Mouse (Mus musculus) adrenal gland (tissue): ENCODE measurements around the gene Prdm15.

Source experiments
- intact Hi-C: fragments of 180-260 bp; cut with DNase I; formaldehyde crosslinking; loops from one replicate; pipeline ENCODE4 v1.15.1; 2025
- microRNA-seq, 2 experiments: library from miRNA; unstranded; fragments of <30 nt; microRNA quantifications; one replicate each; pipeline ENCODE4; 2019

Prdm15 gene

DNA sequence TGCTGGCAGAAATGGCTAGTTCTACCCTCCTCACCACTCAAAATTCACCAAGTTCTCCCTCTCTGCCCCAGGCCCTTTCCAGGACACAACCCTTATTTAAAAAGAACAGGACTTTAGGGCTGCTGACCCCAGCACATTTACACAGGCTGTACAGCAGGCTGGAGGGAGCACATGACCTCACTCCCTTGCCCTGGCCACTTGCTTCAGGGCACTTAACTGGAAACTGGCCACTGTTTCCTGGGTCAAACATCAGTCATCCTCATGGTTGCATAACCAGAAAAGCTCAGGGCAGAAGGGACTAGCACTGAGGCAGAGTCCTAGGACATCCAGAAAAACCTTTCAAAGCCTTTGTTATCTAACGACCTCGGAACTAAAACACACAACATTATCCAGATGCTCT lies 93.4 kb downstream of the Prdm15 start:
- intact Hi-C loops, result no loop called here

DNA sequence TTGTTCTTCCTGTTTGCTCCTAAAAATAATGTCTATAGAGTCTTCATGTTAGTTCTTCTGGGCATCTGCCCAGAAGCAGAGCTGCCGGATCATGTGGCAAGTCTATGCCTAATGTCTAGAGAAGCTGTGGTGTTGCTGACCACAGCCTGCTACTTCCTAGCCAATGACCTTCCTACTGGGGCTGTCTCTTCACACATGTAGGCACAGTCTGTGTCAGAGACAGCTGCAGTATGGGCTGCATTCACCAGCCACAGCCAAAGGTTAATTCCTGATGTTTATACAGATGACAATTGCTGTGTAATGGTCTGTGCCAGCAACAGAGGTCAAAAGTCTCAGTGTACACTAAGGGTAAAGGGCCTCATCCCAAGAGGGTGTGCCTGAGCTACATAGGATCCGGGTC lies 95.2 kb downstream of the Prdm15 start:
- intact Hi-C loops, result no loop called here

DNA sequence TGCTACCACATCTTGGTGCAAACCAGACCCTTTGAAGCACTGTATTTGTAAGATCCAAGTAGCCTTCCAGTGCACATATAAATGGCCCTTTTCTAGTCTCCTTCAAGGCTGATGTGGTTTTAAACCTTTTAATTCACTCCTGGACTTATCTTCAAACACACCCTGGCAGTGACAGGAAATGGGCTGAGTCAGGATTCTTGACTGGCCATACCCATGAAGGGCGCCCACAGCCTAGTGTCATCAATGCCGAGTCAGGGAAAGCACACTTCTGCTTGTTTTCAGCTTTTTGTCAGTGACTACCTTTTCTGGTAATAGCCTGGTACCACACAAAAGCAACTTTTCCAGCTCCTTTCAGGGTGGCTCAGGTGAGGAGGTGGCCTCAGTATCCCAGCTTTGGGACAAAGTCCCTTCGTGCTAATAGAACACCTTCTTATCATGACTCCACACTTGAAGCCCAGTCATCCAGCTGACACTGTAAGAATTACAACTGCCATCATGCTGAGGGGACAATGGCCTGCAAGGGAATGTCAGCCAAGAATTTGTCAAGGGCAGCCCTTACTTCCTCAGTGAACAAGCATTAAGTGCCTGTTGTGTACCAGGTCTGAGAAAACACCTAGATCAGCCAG lies 99.2 kb downstream of the Prdm15 start:
- intact Hi-C loops, result no loop called here

DNA sequence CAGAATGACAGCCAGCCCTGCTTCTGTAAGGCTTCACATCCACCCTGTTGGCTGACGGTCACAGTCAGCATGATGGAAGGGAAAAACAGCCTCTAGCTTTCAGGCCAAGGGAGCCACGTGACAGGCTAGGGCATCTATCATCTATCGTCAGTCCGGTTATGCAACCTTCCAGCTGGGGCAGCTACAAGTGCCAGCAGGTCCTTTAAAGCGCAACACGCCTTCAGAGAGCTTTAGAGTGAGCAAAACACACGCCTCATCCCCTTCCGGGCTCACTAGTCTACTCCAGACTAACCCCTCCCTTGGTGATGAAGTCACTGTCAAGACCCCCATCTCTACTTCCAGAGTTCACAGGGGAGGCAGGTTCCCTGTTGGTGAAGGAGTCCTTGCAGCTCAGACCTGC lies 99.8 kb downstream of the Prdm15 start:
- intact Hi-C loops, result no loop called here

DNA sequence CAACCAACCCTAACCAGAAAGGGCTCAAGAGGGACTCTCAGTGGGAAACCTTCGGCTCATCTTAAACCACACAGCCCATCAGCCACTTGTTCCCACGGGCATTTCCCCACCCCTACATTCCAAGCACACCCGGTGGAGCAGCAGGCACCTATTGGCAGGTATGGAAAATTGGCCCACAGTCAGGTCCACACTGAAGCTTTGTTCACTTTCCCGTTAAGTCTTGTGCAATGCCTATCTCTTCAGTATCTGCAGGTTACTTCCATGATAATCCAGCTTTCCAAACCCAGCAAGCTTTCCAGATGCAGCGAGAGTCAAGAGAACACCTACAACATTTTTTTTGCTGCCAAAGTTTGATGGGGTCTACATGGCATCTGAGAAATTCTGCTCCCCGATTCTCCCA lies 103.2 kb downstream of the Prdm15 start:
- intact Hi-C loops, result no loop called here

Small RNA genes lying within 50 kb of the gene (microRNA-seq; reads per million reads assigned to microRNA genes)
- 0.25 to 0.46 reads per million in 2 experiments for gene Mir6964
